Mouse (Mus musculus) stomach, postnatal 0 days (tissue): ENCODE data around the gene Epb41l5. TPM values are rescaled to one million over a fixed set of nuclear protein-coding genes. Genes with fewer than 3 reads are reported as not detected.

Source experiments
- ATAC-seq: fragments of 200-750 bp; cut with Nextera tagmentation; 2 replicates; pipeline ENCODE4 v1.8.0; 2017; ENCODE audit not compliant: low FRiP score, low TSS enrichment
- DNase-seq: peaks from one replicate; pipeline ENCODE4 v3.0.0-alpha.2; 2016; ENCODE audit warnings: low spot score
- H3K27ac ChIP-seq: fragments of 300-500 bp; sonication (generic); replicated peaks from 2 replicates; pipeline ENCODE4 v1.5.1; 2014; ENCODE audit warnings: mild to moderate bottlenecking, control low read depth
- H3K27me3 ChIP-seq: fragments of 300-500 bp; sonication (generic); 2 replicates; pipeline ENCODE4 v1.6.1; 2014; ENCODE audit warnings: low read length; ENCODE audit not compliant: control insufficient read depth, insufficient read depth
- H3K36me3 ChIP-seq: fragments of 300-500 bp; sonication (generic); 2 replicates; pipeline ENCODE4 v1.6.1; 2014; ENCODE audit warnings: low read length, mixed read lengths; ENCODE audit not compliant: control insufficient read depth, insufficient read depth
- H3K4me1 ChIP-seq: fragments of 300-500 bp; sonication (generic); replicated peaks from 2 replicates; pipeline ENCODE4 v1.6.1; 2014; ENCODE audit warnings: antibody characterized with exemption; ENCODE audit not compliant: control insufficient read depth, insufficient read depth
- H3K4me2 ChIP-seq: fragments of 300-500 bp; sonication (generic); replicated peaks from 2 replicates; pipeline ENCODE4 v1.6.1; 2014; ENCODE audit warnings: low read depth, mild to moderate bottlenecking, control low read depth, moderate library complexity
- H3K4me3 ChIP-seq: fragments of 300-500 bp; sonication (generic); 2 replicates; pipeline ENCODE4 v1.5.1; 2014; ENCODE audit warnings: low read depth, low read length, control low read depth
- H3K9ac ChIP-seq: fragments of 300-500 bp; sonication (generic); 2 replicates; pipeline ENCODE4 v1.6.1; 2014; ENCODE audit warnings: mild to moderate bottlenecking, low read length, control low read depth, mixed read lengths
- H3K9me3 ChIP-seq: fragments of 300-500 bp; sonication (generic); 2 replicates; pipeline ENCODE4 v1.6.1; 2016; ENCODE audit warnings: low read length; ENCODE audit not compliant: control insufficient read depth
- CTCF ChIP-seq: IDR thresholded peaks from 2 replicates; pipeline ENCODE4 v1.5.1; 2016; ENCODE audit warnings: antibody characterized with exemption, low read depth, mild to moderate bottlenecking, moderate library complexity
- EP300 ChIP-seq: optimal IDR thresholded peaks from 2 replicates; pipeline ENCODE3; 2016; ENCODE audit warnings: antibody characterized with exemption
- WGBS: fragments of 180-500 bp; shearing (Covaris S2); extraction: QIAGEN DNeasy Blood & Tissue Kit; methylation state at CpG from one replicate; pipeline ENCODE4 v1.1.7; 2014; 5-methylcytosine and 5-hydroxymethylcytosine counted together
- polyA plus RNA-seq: library from polyadenylated mRNA; unstranded; fragments of >200 nt; fragmentation: Nextera tagmentation; extraction: Ambion mirVana; gene quantifications from 2 replicates; pipeline ENCODE4 v1.2.1, GENCODE M21; 2015

Epb41l5 gene
- polyA plus RNA-seq, 1 experiment from 2014 or later: 17.7 TPM

GRCm38 (mm10) chr1:119525004-119525444 is 123.8 kb downstream of the Epb41l5 start:
- H3K4me2 ChIP-seq: peak overlapping the region; percentile 92
- H3K4me1 ChIP-seq: peaks cover 9% of the 10 kb centered on the region
- WGBS: 11% methylated on average over 5 of the region's 5 CpGs
- no peak for ATAC-seq
- H3K27ac ChIP-seq: no peak overlapping the region; the same call in 1 of the 2 replicates
- TF ChIP-seq CTCF (peak; percentile 33), EP300 (no peak)
- H3K4me3 ChIP-seq: peak overlapping the region; percentile 67
- peak overlapping the region; percentile 79 for H3K9ac ChIP-seq
- H3K36me3 ChIP-seq: no peaks in the 10 kb centered on the region
- H3K27me3 ChIP-seq: no peaks in the 10 kb centered on the region
- H3K9me3 ChIP-seq: no peaks in the 10 kb centered on the region
- no peak for DNase-seq

GRCm38 (mm10) chr1:119523826-119524225 is 125.0 kb downstream of the Epb41l5 start:
- ATAC-seq (no peak), DNase-seq (no peak)
- WGBS: 93% methylated on average over 7 of the region's 7 CpGs
- H3K27me3 ChIP-seq: no peaks in the 10 kb centered on the region
- no peak overlapping the region for H3K27ac ChIP-seq
- H3K9me3 ChIP-seq: no peaks in the 10 kb centered on the region
- TF ChIP-seq CTCF (no peak), EP300 (no peak)
- no peaks in the 10 kb centered on the region for H3K36me3 ChIP-seq
- no peak overlapping the region for H3K4me3 ChIP-seq
- no peak overlapping the region for H3K4me2 ChIP-seq
- H3K4me1 ChIP-seq: peaks cover 9% of the 10 kb centered on the region
- no peak overlapping the region for H3K9ac ChIP-seq

- ATAC-seq: no peak
- DNase-seq: no peak
- no peaks in the 10 kb centered on the region for H3K27me3 ChIP-seq
- H3K9me3 ChIP-seq: no peaks in the 10 kb centered on the region
- no peak overlapping the region for H3K4me2 ChIP-seq
- no peaks in the 10 kb centered on the region for H3K36me3 ChIP-seq
- no peak overlapping the region for H3K9ac ChIP-seq
- H3K4me3 ChIP-seq: no peak overlapping the region
- 76% methylated on average over 7 of the region's 7 CpGs for WGBS
- TF ChIP-seq CTCF: no peak
- peaks cover 9% of the 10 kb centered on the region for H3K4me1 ChIP-seq
- no peak overlapping the region for H3K27ac ChIP-seq
These were observed 125.4 kb downstream of the Epb41l5 start for GRCm38 (mm10) chr1:119523369-119523768.

- DNase-seq: no peak
- Histone ChIP-seq H3K27me3 (no peaks in the 10 kb centered on the region), H3K36me3 (no peaks in the 10 kb centered on the region), H3K9ac (no peak overlapping the region), H3K4me3 (no peak overlapping the region), H3K27ac (no peak overlapping the region), H3K9me3 (no peaks in the 10 kb centered on the region), H3K4me1 (peaks cover 9% of the 10 kb centered on the region), H3K4me2 (no peak overlapping the region)
- no peak for ATAC-seq
- 86% methylated on average over 4 of the region's 4 CpGs for WGBS
- TF ChIP-seq EP300 (no peak), CTCF (no peak)
These were observed 126.1 kb downstream of the Epb41l5 start for GRCm38 (mm10) chr1:119522726-119523125.

- ATAC-seq (no peak), DNase-seq (no peak)
- Histone ChIP-seq H3K4me1 (peaks cover 9% of the 10 kb centered on the region), H3K9me3 (no peaks in the 10 kb centered on the region), H3K27ac (no peak overlapping the region), H3K9ac (no peak overlapping the region), H3K4me3 (no peak overlapping the region), H3K4me2 (no peak overlapping the region), H3K36me3 (no peaks in the 10 kb centered on the region), H3K27me3 (no peaks in the 10 kb centered on the region)
- TF ChIP-seq CTCF (no peak), EP300 (no peak)
- WGBS: 73% methylated on average over 7 of the region's 7 CpGs
These were observed 127.1 kb downstream of the Epb41l5 start for GRCm38 (mm10) chr1:119521681-119522080.

- no peak overlapping the region for H3K4me3 ChIP-seq
- H3K9ac ChIP-seq: no peak overlapping the region
- no peak for TF ChIP-seq EP300
- TF ChIP-seq CTCF: no peak
- DNase-seq (no peak), ATAC-seq (no peak)
- H3K27me3 ChIP-seq: no peaks in the 10 kb centered on the region
- H3K9me3 ChIP-seq: no peaks in the 10 kb centered on the region
- no peak overlapping the region for H3K27ac ChIP-seq
- peaks cover 4% of the 10 kb centered on the region; the same call in 1 of the 2 replicates for H3K4me1 ChIP-seq
- H3K4me2 ChIP-seq: no peak overlapping the region
- no peaks in the 10 kb centered on the region for H3K36me3 ChIP-seq
- 33% methylated on average over 2 of the region's 2 CpGs for WGBS
These were observed 127.8 kb downstream of the Epb41l5 start for GRCm38 (mm10) chr1:119521029-119521428.
